Mouse (Mus musculus) left cerebral cortex, postnatal 14 days (tissue): ENCODE data around the gene Gm20854. TPM values are rescaled to one million over a fixed set of nuclear protein-coding genes. Genes with fewer than 3 reads are reported as not detected.
"Not testable (repeated sequence)": the region's sequence is repeated elsewhere in the genome, so short reads cannot be mapped to it uniquely, and the experiment has no call there.

Source experiments
- DNase-seq, 2 experiments: peaks; one replicate each; pipeline ENCODE4 v3.0.0; 2021 to 2022; ENCODE audit warnings: low spot score in 2 of 2, mixed read lengths in 1 of 2
- intact Hi-C: fragments of 180-260 bp; cut with DNase I; formaldehyde crosslinking; loops from one replicate; pipeline ENCODE4 v1.15.1; 2025
- long read RNA-seq, 2 experiments: library from polyadenylated mRNA; stranded (forward); transcript quantifications; one replicate each; pipeline ENCODE4 v2.0.0; 2021
- total RNA-seq, 2 experiments: library from RNA; stranded (reverse); gene quantifications; 2 replicates each; pipeline ENCODE4 v1.2.3; 2021

The Gm20854 gene
- total RNA-seq, result not detected
- long read RNA-seq, experiment 1, result 0 reads
- long read RNA-seq, experiment 2, result 0 reads

DNA sequence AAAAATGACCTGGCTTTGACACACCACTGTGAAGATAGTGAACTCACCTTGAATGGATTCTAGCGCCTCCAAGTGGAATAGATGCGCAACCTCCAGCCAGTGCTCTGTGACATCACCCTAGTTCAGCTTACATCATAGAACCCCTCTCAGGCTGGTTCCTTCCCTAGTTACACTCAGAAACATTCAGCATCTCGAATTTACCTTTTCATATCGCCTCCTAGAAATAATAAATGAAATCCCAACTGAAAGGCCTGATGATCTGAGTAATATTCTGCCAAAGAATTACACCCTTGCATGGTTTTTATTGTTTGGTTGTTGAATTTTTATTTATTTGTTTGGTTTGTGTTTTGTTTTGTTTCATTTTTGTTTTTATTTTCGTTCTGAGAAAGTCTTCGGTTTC lies at the start of gene Gm20854:
TSS of gene Gm20854 (minus strand) at position 101 of the 400 bp plus-strand sequence.
- DNase-seq, intact Hi-C loops: not testable (repeated sequence)
